Mouse (Mus musculus) heart, embryonic 13.5 days (tissue): ENCODE results near the gene Neil1. TPM values are rescaled to one million over a fixed set of nuclear protein-coding genes. Genes with fewer than 3 reads are reported as not detected.

ENCODE experiments used
- ATAC-seq: fragments of 200-750 bp; cut with Nextera tagmentation; 2 replicates; pipeline ENCODE4 v1.8.0; 2017; ENCODE audit warnings: moderate TSS enrichment; ENCODE audit not compliant: insufficient number of reproducible peaks, low FRiP score, low TSS enrichment; ENCODE audit errors: extremely low read depth
- H3K27ac ChIP-seq: fragments of 300-500 bp; sonication (generic); replicated peaks from 2 replicates; pipeline ENCODE4 v1.5.1; 2015; ENCODE audit warnings: moderate library complexity, mild to moderate bottlenecking, inconsistent platforms
- H3K27me3 ChIP-seq: fragments of 300-500 bp; sonication (generic); replicated peaks from 2 replicates; pipeline ENCODE4 v1.6.1; 2015; ENCODE audit warnings: mild to moderate bottlenecking, inconsistent platforms
- H3K36me3 ChIP-seq: fragments of 300-500 bp; sonication (generic); 2 replicates; pipeline ENCODE4 v1.6.1; 2015; ENCODE audit warnings: mild to moderate bottlenecking, inconsistent platforms
- H3K4me1 ChIP-seq: fragments of 300-500 bp; sonication (generic); 2 replicates; pipeline ENCODE4 v1.6.1; 2015; ENCODE audit warnings: inconsistent platforms
- H3K4me2 ChIP-seq: fragments of 300-500 bp; sonication (generic); 2 replicates; pipeline ENCODE4 v1.6.1; 2015; ENCODE audit warnings: inconsistent platforms, mild to moderate bottlenecking, moderate library complexity
- H3K4me3 ChIP-seq: fragments of 300-500 bp; sonication (generic); 2 replicates; pipeline ENCODE4 v1.5.1; 2015; ENCODE audit warnings: moderate library complexity, mild to moderate bottlenecking, inconsistent platforms
- H3K9ac ChIP-seq: fragments of 300-500 bp; sonication (generic); 2 replicates; pipeline ENCODE4 v1.6.1; 2015; ENCODE audit warnings: inconsistent platforms, mild to moderate bottlenecking, moderate library complexity
- H3K9me3 ChIP-seq: fragments of 300-500 bp; sonication (generic); 2 replicates; pipeline ENCODE4 v1.6.1; 2016; ENCODE audit warnings: inconsistent platforms
- WGBS: fragments of 180-500 bp; shearing (Covaris S2); methylation state at CpG from one replicate; pipeline ENCODE4 v1.1.7; 2015; ENCODE audit warnings: mixed read lengths; 5-methylcytosine and 5-hydroxymethylcytosine counted together
- polyA plus RNA-seq: library from polyadenylated mRNA; unstranded; fragments of >200 nt; fragmentation: Nextera tagmentation; extraction: Ambion mirVana; gene quantifications from 2 replicates; pipeline ENCODE4 v1.2.1, GENCODE M21; 2015

The Neil1 gene
- polyA plus RNA-seq, result 5.0 and 5.3 TPM in 2 replicates

- ATAC-seq, result peak; percentile 69; the same call in 1 of the 2 replicates
- peak within 1 kb of the TSS; percentile 68 for H3K4me3 ChIP-seq
- H3K9me3 ChIP-seq, result no peaks in the 10 kb centered on the region
- H3K4me2 ChIP-seq, result peak within 1 kb of the TSS; percentile 90
- no peaks in the 10 kb centered on the region for H3K27me3 ChIP-seq
- H3K27ac ChIP-seq, result peak within 1 kb of the TSS; percentile 88
- WGBS, result 2% methylated on average over 27 of the region's 27 CpGs
- peaks cover 14% of the 10 kb centered on the region for H3K4me1 ChIP-seq
- peaks cover 10% of the 10 kb centered on the region for H3K36me3 ChIP-seq
- H3K9ac ChIP-seq, result peak within 1 kb of the TSS; percentile 88
These were observed at the start of gene Neil1 for GRCm38 (mm10) chr9:57148144-57148878. Neil1 (minus strand) TSS chr9:57148305.

GRCm38 (mm10) chr9:57197414-57197813 lies 49.3 kb upstream of the Neil1 start:
- 63% methylated on average over 8 of the region's 8 CpGs for WGBS
- Histone ChIP-seq H3K9ac (no peak overlapping the region), H3K36me3 (no peaks in the 10 kb centered on the region), H3K4me3 (no peak overlapping the region), H3K4me1 (no peaks in the 10 kb centered on the region), H3K9me3 (no peaks in the 10 kb centered on the region), H3K27ac (no peak overlapping the region), H3K27me3 (no peaks in the 10 kb centered on the region), H3K4me2 (no peak overlapping the region)
- ATAC-seq, result no peak

- Histone ChIP-seq H3K4me1 (no peaks in the 10 kb centered on the region), H3K9me3 (no peaks in the 10 kb centered on the region), H3K4me2 (no peak overlapping the region), H3K4me3 (no peak overlapping the region), H3K9ac (no peak overlapping the region), H3K27me3 (no peaks in the 10 kb centered on the region), H3K36me3 (no peaks in the 10 kb centered on the region), H3K27ac (no peak overlapping the region)
- ATAC-seq, result no peak
- 55% methylated on average over 3 of the region's 3 CpGs for WGBS
These were observed 48.6 kb upstream of the Neil1 start for GRCm38 (mm10) chr9:57196708-57197107.

- no peaks in the 10 kb centered on the region for H3K27me3 ChIP-seq
- ATAC-seq, result no peak
- 70% methylated on average over 5 of the region's 5 CpGs for WGBS
These were observed 20.3 kb upstream of the Neil1 start for GRCm38 (mm10) chr9:57168411-57168810.

GRCm38 (mm10) chr9:57166173-57166572 lies 18.1 kb upstream of the Neil1 start:
- Histone ChIP-seq H3K9me3 (no peaks in the 10 kb centered on the region), H3K4me1 (no peaks in the 10 kb centered on the region), H3K27ac (no peak overlapping the region), H3K4me3 (no peak overlapping the region), H3K4me2 (no peak overlapping the region), H3K36me3 (no peaks in the 10 kb centered on the region), H3K9ac (no peak overlapping the region), H3K27me3 (0 out of 2 replicates have a peak, but pooled peaks cover 3% of the 10 kb centered on the region)
- WGBS, result 85% methylated on average over 2 of the region's 2 CpGs
- ATAC-seq, result no peak

More at GRCm38 (mm10) chr9:57168411-57168810, 20.3 kb upstream of the Neil1 start:
- H3K4me3 ChIP-seq, result no peak overlapping the region
- no peak overlapping the region for H3K4me2 ChIP-seq
- H3K4me1 ChIP-seq, result no peaks in the 10 kb centered on the region
- H3K9me3 ChIP-seq, result no peaks in the 10 kb centered on the region
- H3K36me3 ChIP-seq, result no peaks in the 10 kb centered on the region
- no peak overlapping the region for H3K27ac ChIP-seq
- no peak overlapping the region for H3K9ac ChIP-seq

- 0 out of 2 replicates have a peak, but pooled peaks cover 8% of the 10 kb centered on the region for H3K27me3 ChIP-seq
- ATAC-seq, result no peak
- WGBS, result 51% methylated on average over 2 of the region's 2 CpGs
- no peaks in the 10 kb centered on the region for H3K36me3 ChIP-seq
- H3K9ac ChIP-seq, result no peak overlapping the region
- peaks cover 4% of the 10 kb centered on the region; the same call in 1 of the 2 replicates for H3K4me1 ChIP-seq
- H3K27ac ChIP-seq, result no peak overlapping the region
- H3K4me3 ChIP-seq, result no peak overlapping the region
- no peaks in the 10 kb centered on the region for H3K9me3 ChIP-seq
- H3K4me2 ChIP-seq, result no peak overlapping the region
These were observed 15.0 kb upstream of the Neil1 start for GRCm38 (mm10) chr9:57163137-57163536.

GRCm38 (mm10) chr9:57162496-57162895 lies 14.4 kb upstream of the Neil1 start:
- no peak overlapping the region for H3K4me2 ChIP-seq
- no peak overlapping the region for H3K4me3 ChIP-seq
- peaks cover 6% of the 10 kb centered on the region for H3K4me1 ChIP-seq
- no peaks in the 10 kb centered on the region for H3K9me3 ChIP-seq
- no peaks in the 10 kb centered on the region for H3K36me3 ChIP-seq
- 0 out of 2 replicates have a peak, but pooled peaks cover 8% of the 10 kb centered on the region for H3K27me3 ChIP-seq
- no peak overlapping the region for H3K9ac ChIP-seq
- WGBS, result 12% methylated on average over 3 of the region's 3 CpGs
- no peak overlapping the region for H3K27ac ChIP-seq
- ATAC-seq, result no peak

- no peak for ATAC-seq
These were observed 10.4 kb upstream of the Neil1 start for GRCm38 (mm10) chr9:57158506-57158905.

GRCm38 (mm10) chr9:57158013-57158470 lies 9.9 kb upstream of the Neil1 start, which contains the start of gene Commd4:
Commd4 (minus strand) TSS chr9:57158331.
- WGBS, result 1% methylated on average over 24 of the region's 24 CpGs
- peak within 1 kb of the TSS; percentile 93 for H3K4me3 ChIP-seq
- H3K4me1 ChIP-seq, result peaks cover 12% of the 10 kb centered on the region
- H3K27me3 ChIP-seq, result 0 out of 2 replicates have a peak, but pooled peaks cover 8% of the 10 kb centered on the region
- peak; percentile 66 for ATAC-seq
- peak within 1 kb of the TSS; percentile 89 for H3K9ac ChIP-seq
- H3K36me3 ChIP-seq, result peaks cover 22% of the 10 kb centered on the region
- peak within 1 kb of the TSS; percentile 98 for H3K4me2 ChIP-seq
- peak within 1 kb of the TSS; percentile 50; the same call in 1 of the 2 replicates for H3K27ac ChIP-seq
- H3K9me3 ChIP-seq, result no peaks in the 10 kb centered on the region

More at GRCm38 (mm10) chr9:57158506-57158905, 10.4 kb upstream of the Neil1 start:
- Histone ChIP-seq H3K4me1 (peaks cover 12% of the 10 kb centered on the region), H3K4me3 (peak overlapping the region; percentile 93), H3K4me2 (peak overlapping the region; percentile 98), H3K27me3 (0 out of 2 replicates have a peak, but pooled peaks cover 8% of the 10 kb centered on the region), H3K36me3 (peaks cover 22% of the 10 kb centered on the region), H3K27ac (0 out of 2 replicates have a peak overlapping the region, but pooled peaks have one; percentile 50), H3K9me3 (no peaks in the 10 kb centered on the region), H3K9ac (peak overlapping the region; percentile 70)
- WGBS, result 35% methylated on average over 11 of the region's 11 CpGs

GRCm38 (mm10) chr9:57157499-57157898 lies 9.4 kb upstream of the Neil1 start:
- Histone ChIP-seq H3K4me3 (peak overlapping the region; percentile 93), H3K27me3 (0 out of 2 replicates have a peak, but pooled peaks cover 8% of the 10 kb centered on the region), H3K4me2 (peak overlapping the region; percentile 98), H3K4me1 (peaks cover 12% of the 10 kb centered on the region), H3K9ac (peak overlapping the region; percentile 89), H3K27ac (no peak overlapping the region), H3K36me3 (peaks cover 22% of the 10 kb centered on the region), H3K9me3 (no peaks in the 10 kb centered on the region)
- ATAC-seq, result no peak
- 26% methylated on average over 13 of the region's 13 CpGs for WGBS

- H3K9ac ChIP-seq, result no peak overlapping the region
- H3K4me2 ChIP-seq, result peak overlapping the region; percentile 98; the same call in 1 of the 2 replicates
- 0 out of 2 replicates have a peak, but pooled peaks cover 8% of the 10 kb centered on the region for H3K27me3 ChIP-seq
- peaks cover 22% of the 10 kb centered on the region for H3K36me3 ChIP-seq
- 74% methylated on average over 8 of the region's 8 CpGs for WGBS
- peaks cover 12% of the 10 kb centered on the region for H3K4me1 ChIP-seq
- no peak overlapping the region for H3K4me3 ChIP-seq
- no peak for ATAC-seq
- no peak overlapping the region for H3K27ac ChIP-seq
- no peaks in the 10 kb centered on the region for H3K9me3 ChIP-seq
These were observed 8.7 kb upstream of the Neil1 start for GRCm38 (mm10) chr9:57156823-57157222.
